In genomic region chr10:44615586-44615985, GRCm38 (mm10) we compare ENCODE assay signal across 25 mouse cellular contexts.
"Had no signal": no experiment of that assay in that cellular context is flagged by ENCODE, and none has a peak within 500 bp of the region (broad histone marks: within the 10 kb centered on the region; RNA-seq: fewer than 3 reads in every experiment).

No protein-coding gene starts in this region.

- H3K4me1 ChIP-seq: heart, embryonic 10.5 days; heart, embryonic 12.5 days; hindbrain, embryonic 13.5 days; hindbrain, embryonic 15.5 days; kidney, embryonic 15.5 days; limb, embryonic 10.5 days; limb, embryonic 12.5 days; liver, embryonic 13.5 days; liver, embryonic 15.5 days had no signal

- H3K27me3 ChIP-seq: heart, embryonic 12.5 days; hindbrain, embryonic 13.5 days; hindbrain, embryonic 15.5 days; kidney, embryonic 15.5 days; liver, embryonic 13.5 days; liver, embryonic 15.5 days had no signal

- H3K27ac ChIP-seq: heart, embryonic 10.5 days; hindbrain, embryonic 13.5 days; hindbrain, embryonic 15.5 days; hindbrain, postnatal 0 days; kidney, embryonic 15.5 days; kidney, postnatal 0 days; limb, embryonic 10.5 days; limb, embryonic 12.5 days; liver, embryonic 13.5 days; liver, embryonic 15.5 days had no signal

- H3K9me3 ChIP-seq: heart, embryonic 10.5 days; heart, embryonic 12.5 days; hindbrain, embryonic 13.5 days; hindbrain, embryonic 15.5 days; kidney, embryonic 15.5 days; limb, embryonic 10.5 days; limb, embryonic 12.5 days; liver, embryonic 13.5 days; liver, embryonic 15.5 days had no signal

- H3K36me3 ChIP-seq: heart, embryonic 10.5 days; heart, embryonic 12.5 days; hindbrain, embryonic 13.5 days; hindbrain, embryonic 15.5 days; kidney, embryonic 15.5 days; limb, embryonic 10.5 days; limb, embryonic 12.5 days; liver, embryonic 13.5 days; liver, embryonic 15.5 days had no signal

- DNase-seq: gastrocnemius, postnatal 14 days; heart, adult 18-20 months; heart, postnatal 10 days; heart, postnatal 36 days; kidney, adult 11 months; kidney, adult 2 months; kidney, adult 9 months; kidney, postnatal 14 days; kidney, postnatal 36 days; layer of hippocampus, adult 9-11 months; layer of hippocampus, postnatal 36 days; liver; liver, embryonic 13.5 days had no signal

- H3K4me2 ChIP-seq: heart, embryonic 12.5 days; hindbrain, embryonic 13.5 days; hindbrain, embryonic 15.5 days; kidney, embryonic 15.5 days; limb, embryonic 12.5 days; liver, embryonic 11.5 days; liver, embryonic 13.5 days; liver, embryonic 15.5 days had no signal

- H3K9ac ChIP-seq: heart, embryonic 12.5 days; hindbrain, embryonic 13.5 days; hindbrain, embryonic 15.5 days; kidney, embryonic 15.5 days; limb, embryonic 12.5 days; liver, embryonic 13.5 days; liver, embryonic 15.5 days had no signal

- ATAC-seq: hindbrain, postnatal 0 days; intestine, embryonic 16.5 days had no signal

- H3K4me3 ChIP-seq: heart, embryonic 10.5 days; heart, embryonic 12.5 days; hindbrain, embryonic 13.5 days; hindbrain, embryonic 15.5 days; kidney, embryonic 15.5 days; limb, embryonic 10.5 days; limb, embryonic 12.5 days; liver, embryonic 13.5 days; liver, embryonic 15.5 days had no signal
